Mouse (Mus musculus) embryo, embryonic 10.5 days (tissue): ENCODE results near the gene Aox1.

Experiments
- DNase-seq: peaks from one replicate; pipeline ENCODE4 v3.0.0-alpha.2; 2015; ENCODE audit warnings: low spot score

The Aox1 gene

DNA sequence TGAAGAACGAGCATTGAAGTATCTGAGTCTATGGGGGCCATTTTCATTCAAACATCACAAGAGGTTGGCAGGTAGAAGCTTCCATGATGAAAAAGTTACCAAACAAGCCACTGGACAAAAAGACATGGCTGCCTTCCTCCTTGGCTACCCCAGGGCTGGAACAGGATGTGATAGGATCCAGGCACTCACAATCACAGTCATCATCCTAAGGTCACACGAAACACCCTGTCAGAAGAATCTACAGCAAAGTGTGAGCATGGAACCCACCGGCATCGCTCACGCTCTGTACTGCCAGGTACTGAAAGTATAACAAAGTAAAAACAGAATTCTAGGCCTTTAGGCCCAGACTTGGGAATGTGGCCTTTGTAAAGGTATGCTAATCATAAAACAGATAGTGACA is 80.5 kb downstream of the Aox1 start:
- no peak for DNase-seq

DNA sequence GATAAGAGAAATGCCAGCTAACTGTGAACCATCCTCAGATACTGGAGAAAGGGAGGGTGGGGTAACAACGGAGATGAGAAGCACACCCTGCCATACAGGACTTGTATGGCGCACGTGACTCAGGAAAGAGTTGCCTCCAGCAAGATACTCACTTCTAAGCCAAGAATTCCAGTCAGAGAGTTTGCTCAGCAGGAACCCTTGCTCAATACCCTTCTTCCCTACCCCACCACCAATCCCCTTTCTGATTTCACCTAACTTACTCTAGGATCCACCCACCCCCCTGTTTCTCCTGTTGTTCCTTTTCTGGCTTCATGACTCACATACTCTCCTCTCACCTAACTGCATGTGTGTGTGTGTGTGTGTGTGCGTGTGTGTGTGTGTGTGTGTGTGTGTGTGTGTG is 81.6 kb downstream of the Aox1 start:
- DNase-seq: no peak

DNA sequence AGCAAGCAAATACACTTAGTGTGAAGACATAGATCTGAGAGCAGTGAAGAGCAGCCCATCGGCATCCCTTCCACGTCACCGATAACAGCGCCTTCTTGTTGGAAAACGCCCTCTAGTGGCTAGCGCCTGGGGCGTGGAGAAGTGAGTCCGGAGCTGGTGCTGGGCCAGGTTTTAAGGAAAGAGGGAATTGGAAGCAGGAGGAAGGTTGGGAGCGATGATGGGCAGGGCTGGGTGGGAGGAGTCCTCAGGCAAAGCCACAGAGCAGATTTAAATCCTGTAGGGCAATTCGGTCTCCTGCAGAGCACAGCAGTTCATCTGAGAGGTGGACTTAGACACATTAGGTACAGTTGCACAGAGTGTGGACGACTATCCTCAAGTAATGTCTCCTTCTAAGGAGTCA is 83.1 kb downstream of the Aox1 start, which contains the start of gene Aox3:
Aox3 (plus strand) TSS at position 251 of the 400 bp plus-strand sequence.
- DNase-seq: peak; percentile 89

DNA sequence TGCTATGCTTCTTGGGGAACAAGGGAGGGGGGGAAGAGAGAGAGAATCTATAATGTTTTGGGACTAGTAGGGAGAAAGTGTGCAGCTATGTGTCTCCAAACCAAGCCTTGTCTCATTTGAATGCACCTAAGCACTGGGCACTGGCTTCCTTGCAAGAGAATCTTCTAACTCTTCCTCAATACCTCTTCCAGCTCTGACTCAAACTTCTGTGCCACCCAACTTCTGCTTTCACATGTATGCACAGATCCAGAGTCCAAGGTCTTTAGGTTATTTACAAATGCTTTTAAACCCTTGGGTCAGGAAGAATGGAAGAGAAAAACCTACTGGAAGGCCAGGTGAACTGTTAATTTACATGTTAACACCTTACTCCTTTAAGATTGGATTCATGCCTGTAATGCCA is 83.7 kb downstream of the Aox1 start:
- no peak for DNase-seq

DNA sequence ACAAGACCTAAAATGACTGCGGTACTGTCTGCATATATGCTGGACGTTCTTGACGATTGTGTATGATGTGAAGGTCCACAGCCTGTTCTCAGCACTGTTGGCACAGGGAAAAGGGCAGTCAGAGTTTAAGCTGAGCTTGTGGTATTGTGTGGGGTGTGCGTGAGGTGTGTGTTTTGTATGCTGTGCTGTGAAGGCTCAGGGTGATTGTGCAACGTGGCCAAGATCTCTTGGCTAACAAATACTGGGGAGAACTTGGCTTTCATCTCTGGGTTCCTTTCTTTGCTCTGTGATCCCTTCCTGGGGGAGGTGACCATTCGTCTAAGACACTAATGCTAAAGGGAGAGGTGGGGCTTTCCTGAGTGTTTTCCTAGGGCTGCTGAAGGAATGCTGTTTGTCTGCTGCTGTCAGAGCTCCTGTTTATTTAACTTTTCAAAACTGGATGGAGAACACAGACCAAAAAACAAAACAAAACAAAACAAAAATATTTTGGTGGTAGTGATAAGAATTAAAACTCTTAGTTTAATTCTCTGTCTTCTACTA is 84.4 kb downstream of the Aox1 start:
- DNase-seq: no peak

DNA sequence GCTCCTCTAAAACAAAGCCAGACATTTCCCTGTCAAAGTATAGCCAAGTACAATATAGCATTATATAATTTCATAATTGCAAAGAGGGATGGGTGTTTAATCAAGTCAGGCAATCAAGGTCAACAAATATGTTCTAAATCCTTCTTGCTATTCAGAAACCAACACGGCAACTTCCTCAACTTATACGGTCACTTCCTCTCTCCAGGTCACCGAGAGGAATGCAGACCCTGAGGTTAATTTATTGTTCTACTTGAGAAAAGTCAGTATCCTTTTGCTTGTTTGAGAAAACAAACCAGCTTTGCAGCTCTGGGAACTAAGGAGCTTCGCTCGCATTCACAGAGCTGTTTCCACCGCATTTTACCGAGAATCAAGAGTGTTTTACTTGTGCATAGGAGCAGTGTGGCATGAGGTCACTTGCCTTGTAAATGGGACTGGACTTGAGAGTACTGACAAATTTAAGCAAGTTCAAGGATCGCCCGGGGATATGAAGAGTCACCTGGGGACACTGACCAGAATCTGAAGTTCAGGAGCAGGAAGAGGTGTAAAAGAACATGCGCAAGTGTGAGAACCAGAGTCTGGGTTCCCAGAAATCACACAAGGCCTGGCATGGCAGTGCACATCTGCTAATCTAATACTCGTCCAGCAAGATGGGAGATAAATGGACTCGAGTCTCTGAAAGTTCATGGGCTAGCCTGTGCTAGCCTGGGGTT is 85.1 kb downstream of the Aox1 start:
- no peak for DNase-seq

DNA sequence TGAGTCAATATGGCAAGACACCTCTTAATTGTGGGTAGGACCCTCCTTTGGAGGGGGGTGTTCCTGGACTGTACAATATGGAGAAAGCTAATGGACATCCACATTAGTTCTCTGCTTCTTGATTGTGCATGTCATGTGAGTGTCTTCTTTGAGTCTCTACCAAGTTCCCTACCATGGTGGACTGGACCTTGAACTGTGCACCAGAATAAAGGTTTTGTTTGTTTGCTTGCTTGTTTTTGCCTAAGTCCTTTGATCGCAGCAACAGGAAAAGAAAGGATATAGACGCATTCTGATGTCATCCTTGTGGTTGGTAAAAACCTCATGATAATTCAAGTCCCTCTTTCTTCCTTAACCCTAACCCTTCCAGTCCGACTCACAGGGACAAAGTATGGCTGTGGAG is 88.5 kb downstream of the Aox1 start:
- no peak for DNase-seq

DNA sequence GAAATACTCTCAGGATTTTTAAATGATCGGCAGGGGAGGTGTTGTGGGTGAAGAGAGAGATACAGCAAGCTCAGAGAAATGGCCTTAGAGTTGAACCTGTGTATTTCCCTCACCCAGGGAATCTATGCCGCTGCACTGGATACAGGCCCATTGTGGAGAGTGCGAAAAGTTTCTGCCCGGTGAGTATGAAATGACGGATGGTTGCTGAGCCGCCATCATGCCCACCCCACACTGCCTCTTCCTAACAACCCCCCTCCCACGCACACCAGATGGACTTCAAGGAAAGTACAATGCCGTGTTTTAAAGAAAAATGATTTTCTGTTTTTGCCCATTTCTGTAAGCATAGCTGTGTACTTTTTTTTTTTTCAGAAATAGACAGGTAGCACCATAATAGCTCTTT is 95.2 kb downstream of the Aox1 start:
- no peak for DNase-seq

DNA sequence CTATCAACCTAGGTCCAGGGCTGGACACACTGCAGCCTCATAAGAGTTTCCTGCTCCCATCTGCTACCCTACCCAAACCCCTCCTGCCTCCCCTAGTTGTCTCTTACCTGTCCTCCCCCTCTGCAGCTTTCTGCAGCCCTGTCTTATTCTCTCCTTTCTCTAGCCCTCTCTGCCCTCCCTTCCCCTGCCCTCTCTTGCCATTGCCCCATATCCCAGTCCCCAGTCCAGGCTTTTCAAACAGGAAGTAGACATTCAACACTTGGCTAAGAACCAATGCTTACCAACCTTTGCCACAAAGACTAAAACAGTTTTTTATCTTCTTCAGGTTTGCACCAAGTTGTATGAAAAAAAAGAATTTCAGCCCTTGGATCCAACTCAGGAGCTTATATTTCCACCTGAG is 108.2 kb downstream of the Aox1 start:
- DNase-seq: no peak

DNA sequence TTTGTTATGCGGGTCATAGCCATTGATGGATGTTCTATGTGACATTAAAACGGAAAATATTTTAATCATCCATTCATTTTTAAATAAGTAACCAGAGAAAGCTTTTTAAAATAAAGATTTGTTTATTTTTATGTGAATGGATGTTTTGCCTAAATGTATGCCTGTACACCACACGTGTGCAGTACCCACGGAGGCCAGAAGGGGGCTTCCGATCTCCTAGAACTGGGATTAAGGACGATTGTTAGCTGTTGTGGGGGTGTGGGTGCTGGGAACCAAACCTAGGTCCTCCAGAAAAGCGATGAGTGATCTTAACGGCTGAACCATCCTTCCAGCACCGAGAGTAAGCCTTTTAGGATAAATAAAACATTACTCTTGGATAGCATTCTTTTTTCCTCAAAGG is 109.3 kb downstream of the Aox1 start:
- DNase-seq: no peak

DNA sequence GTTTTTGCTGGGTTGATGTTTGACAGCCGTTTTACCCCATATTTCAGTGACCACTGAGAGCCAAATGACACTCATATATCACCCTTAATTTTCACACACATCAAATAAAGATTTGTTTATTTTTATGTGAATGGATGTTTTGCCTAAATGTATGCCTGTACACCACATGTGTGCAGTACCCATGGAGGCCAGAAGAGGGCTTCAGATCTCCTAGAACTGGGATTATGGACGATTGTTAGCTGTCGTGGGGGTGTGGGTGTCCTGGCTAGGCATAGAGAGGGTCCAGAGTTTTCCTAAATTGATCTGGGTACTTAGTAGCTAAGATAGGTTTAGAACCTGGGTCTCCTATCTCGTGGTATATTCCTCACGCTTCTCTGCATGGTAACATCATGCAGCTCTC is 110.9 kb downstream of the Aox1 start:
- DNase-seq: no peak

DNA sequence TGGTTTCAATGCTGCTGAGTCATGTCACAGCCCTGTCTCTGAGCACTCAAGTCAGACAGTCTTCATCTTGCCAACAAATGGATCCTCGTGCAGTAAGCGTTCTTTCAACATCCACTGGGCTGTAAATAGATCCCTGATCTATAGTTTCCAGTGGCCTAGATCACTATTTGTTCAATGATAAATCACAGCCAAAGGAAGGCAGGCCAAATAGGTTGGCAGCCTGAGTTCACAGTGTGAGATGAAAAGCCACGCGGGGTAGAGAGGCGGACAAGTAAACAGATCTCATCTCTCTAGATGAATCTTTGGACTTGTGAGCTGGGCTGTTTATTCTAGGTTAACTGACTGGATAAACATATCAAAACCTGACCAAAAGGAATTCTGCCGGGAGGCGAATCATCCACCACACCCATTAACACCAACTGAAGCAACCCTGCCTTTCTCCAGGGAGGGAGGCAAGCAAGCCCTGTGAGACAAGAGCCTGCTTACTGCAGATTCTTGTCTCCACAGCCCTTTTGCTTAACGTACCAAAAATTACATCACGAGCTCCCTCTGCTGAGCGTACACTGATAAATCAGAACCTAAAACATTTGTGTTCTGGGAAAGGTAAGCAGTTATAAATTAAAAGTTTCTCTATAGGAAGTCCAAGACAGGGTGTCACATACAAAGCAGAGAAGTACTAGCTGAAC is 114.8 kb downstream of the Aox1 start:
- DNase-seq: peak; percentile 3

DNA sequence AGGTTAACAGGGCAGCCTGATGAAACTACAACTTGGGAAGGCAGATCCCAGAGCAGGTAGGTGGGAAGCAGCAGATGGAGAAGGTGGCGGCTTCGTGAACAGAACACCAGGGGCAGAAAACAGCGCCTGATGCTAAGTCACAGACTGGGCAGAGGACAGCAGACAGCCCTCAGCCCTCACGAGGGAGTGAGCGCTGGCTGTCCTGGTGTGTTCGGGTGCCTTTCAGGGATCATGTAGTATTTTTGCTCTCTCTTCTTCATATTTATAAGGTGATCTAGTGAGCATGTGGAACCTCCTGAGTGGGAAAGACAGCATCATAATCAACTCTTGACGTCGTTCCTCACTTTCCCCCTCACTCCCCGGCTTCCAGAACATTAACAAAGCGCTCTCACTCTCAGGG is 116.3 kb downstream of the Aox1 start:
- no peak for DNase-seq

DNA sequence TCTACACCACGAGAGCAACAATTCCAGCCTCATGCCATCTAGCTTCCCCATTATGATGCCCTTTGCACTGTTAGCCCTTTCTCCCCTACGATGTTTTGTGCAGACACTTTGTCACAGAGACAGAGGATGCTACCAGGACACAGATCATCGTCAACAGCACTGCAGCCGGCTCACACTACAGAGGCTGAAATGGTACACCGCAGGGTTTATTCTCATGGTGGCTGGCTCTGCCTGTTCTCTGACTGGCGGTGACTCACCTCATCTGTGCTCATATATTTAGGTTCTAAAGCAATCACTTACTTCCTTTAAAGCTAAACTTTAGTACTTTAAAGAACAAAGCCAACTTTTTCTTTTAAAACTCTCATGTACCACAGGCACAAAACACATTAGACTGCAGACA is 118.0 kb downstream of the Aox1 start:
- DNase-seq: no peak

DNA sequence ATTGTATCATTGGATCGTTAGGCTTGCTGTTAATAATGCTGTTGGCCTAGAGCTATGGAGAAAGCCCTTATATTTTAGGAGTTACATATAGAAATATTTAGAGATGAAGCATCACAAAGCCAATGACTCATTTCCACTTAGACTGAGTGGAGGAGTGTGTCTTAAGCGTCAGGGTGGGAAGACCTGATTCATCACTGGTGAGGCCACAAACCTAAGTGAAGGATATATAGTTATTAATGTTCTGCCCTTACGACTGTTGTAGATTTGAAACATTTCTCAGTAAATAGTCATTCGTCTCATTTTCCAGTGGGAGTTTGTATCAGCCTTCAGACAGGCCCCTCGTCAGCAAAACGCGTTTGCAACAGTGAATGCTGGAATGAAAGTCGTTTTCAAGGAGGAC is 122.5 kb downstream of the Aox1 start:
- no peak for DNase-seq
